Mouse (Mus musculus) CD4-positive, CD25-positive, alpha-beta regulatory T cell, adult 2 months (primary cell): ENCODE results near the gene H2-Eb1.
A peak's percentile ranks its signal among the peaks of the same experiment; 100 is the strongest.

ENCODE experiments used
- DNase-seq: peaks from one replicate; pipeline ENCODE4 v3.0.0-alpha.2; 2012; ENCODE audit warnings: low read depth, low spot score

H2-Eb1 gene

GRCm38 (mm10) chr17:34305380-34306030 is at the start of gene H2-Eb1:
Gene H2-Eb1, plus strand, starts transcription at chr17:34305867.
- DNase-seq = peak; percentile 92

- no peak for DNase-seq
Observed at GRCm38 (mm10) chr17:34256501-34256900, 49.2 kb upstream of the H2-Eb1 start.

GRCm38 (mm10) chr17:34257594-34258375 is 47.9 kb upstream of the H2-Eb1 start, which contains the start of gene H2-Ab1:
Gene H2-Ab1, plus strand, starts transcription at chr17:34257689.
- peak; percentile 92 for DNase-seq

GRCm38 (mm10) chr17:34260551-34260950 is 45.1 kb upstream of the H2-Eb1 start:
- DNase-seq = no peak

- peak; percentile 90 for DNase-seq
Observed at GRCm38 (mm10) chr17:34261502-34261901, 44.2 kb upstream of the H2-Eb1 start.

- DNase-seq = peak; percentile 91
Observed at GRCm38 (mm10) chr17:34263068-34263467, 42.6 kb upstream of the H2-Eb1 start.

GRCm38 (mm10) chr17:34263811-34264371 is 41.8 kb upstream of the H2-Eb1 start:
- DNase-seq = peak; percentile 54

GRCm38 (mm10) chr17:34264452-34265351 is 41.0 kb upstream of the H2-Eb1 start:
- DNase-seq = peak; percentile 59

- no peak for DNase-seq
Observed at GRCm38 (mm10) chr17:34268262-34268661, 37.4 kb upstream of the H2-Eb1 start.

GRCm38 (mm10) chr17:34268748-34269147 is 36.9 kb upstream of the H2-Eb1 start:
- DNase-seq = no peak

- no peak for DNase-seq
Observed at GRCm38 (mm10) chr17:34269817-34270216, 35.9 kb upstream of the H2-Eb1 start.

- DNase-seq = no peak
Observed at GRCm38 (mm10) chr17:34270230-34270629, 35.4 kb upstream of the H2-Eb1 start.

- no peak for DNase-seq
Observed at GRCm38 (mm10) chr17:34270940-34271339, 34.7 kb upstream of the H2-Eb1 start.

- peak; percentile 37 for DNase-seq
Observed at GRCm38 (mm10) chr17:34272102-34272501, 33.6 kb upstream of the H2-Eb1 start.

GRCm38 (mm10) chr17:34280499-34281038 is 25.1 kb upstream of the H2-Eb1 start:
- no peak for DNase-seq

- DNase-seq = no peak
Observed at GRCm38 (mm10) chr17:34281836-34282235, 23.8 kb upstream of the H2-Eb1 start.

- DNase-seq = no peak
Observed at GRCm38 (mm10) chr17:34285371-34285770, 20.3 kb upstream of the H2-Eb1 start.

GRCm38 (mm10) chr17:34285848-34286247 is 19.8 kb upstream of the H2-Eb1 start:
- DNase-seq = peak; percentile 81

GRCm38 (mm10) chr17:34286501-34286900 is 19.2 kb upstream of the H2-Eb1 start:
- no peak for DNase-seq

- no peak for DNase-seq
Observed at GRCm38 (mm10) chr17:34286999-34287398, 18.7 kb upstream of the H2-Eb1 start.

- peak; percentile 92 for DNase-seq
Observed at GRCm38 (mm10) chr17:34287648-34288047, 18.0 kb upstream of the H2-Eb1 start, which contains the start of gene H2-Aa. Gene H2-Aa, minus strand, starts transcription at chr17:34287823.
